Mouse (Mus musculus) liver, postnatal 0 days (tissue): ENCODE measurements around the gene Gdf2. TPM values are rescaled to one million over a fixed set of nuclear protein-coding genes. Genes with fewer than 3 reads are reported as not detected.

Experiments used
- ATAC-seq: fragments of 200-750 bp; cut with Nextera tagmentation; 2 replicates; pipeline ENCODE4 v1.8.0; 2017; ENCODE audit warnings: mild to moderate bottlenecking, moderate library complexity
- DNase-seq: peaks from one replicate; pipeline ENCODE4 v3.0.0-alpha.2; 2016
- H3K27ac ChIP-seq: fragments of 300-500 bp; sonication (generic); 2 replicates; pipeline ENCODE4 v1.5.1; 2014; ENCODE audit warnings: antibody characterized with exemption, moderate library complexity, mild to moderate bottlenecking, low read depth
- H3K27me3 ChIP-seq: fragments of 300-500 bp; sonication (generic); 2 replicates; pipeline ENCODE4 v1.6.1; 2014; ENCODE audit warnings: low read length, control low read depth, mixed read lengths; ENCODE audit not compliant: insufficient read depth
- H3K36me3 ChIP-seq: fragments of 300-500 bp; sonication (generic); replicated peaks from 2 replicates; pipeline ENCODE4 v1.6.1; 2014; ENCODE audit warnings: mild to moderate bottlenecking, control low read depth, low read length, moderate library complexity, mixed read lengths; ENCODE audit not compliant: insufficient read depth
- H3K4me1 ChIP-seq: fragments of 300-500 bp; sonication (generic); 2 replicates; pipeline ENCODE4 v1.6.1; 2014; ENCODE audit warnings: antibody characterized with exemption, mild to moderate bottlenecking, control low read depth; ENCODE audit not compliant: insufficient read depth
- H3K4me2 ChIP-seq: fragments of 300-500 bp; sonication (generic); 2 replicates; pipeline ENCODE4 v1.6.1; 2014; ENCODE audit warnings: low read depth, mild to moderate bottlenecking, low read length, moderate library complexity, mixed read lengths
- H3K4me3 ChIP-seq: fragments of 300-500 bp; sonication (generic); 2 replicates; pipeline ENCODE4 v1.5.1; 2014; ENCODE audit warnings: low read depth, low read length
- H3K9ac ChIP-seq: fragments of 300-500 bp; sonication (generic); replicated peaks from 2 replicates; pipeline ENCODE4 v1.6.1; 2014; ENCODE audit warnings: mild to moderate bottlenecking, moderate library complexity
- H3K9me3 ChIP-seq: fragments of 300-500 bp; sonication (generic); 2 replicates; pipeline ENCODE4 v1.6.1; 2016; ENCODE audit warnings: mild to moderate bottlenecking, control low read depth, low read length, mixed read lengths
- CTCF ChIP-seq: sonication (generic); IDR thresholded peaks from 2 replicates; pipeline ENCODE4 v1.5.1; 2016; ENCODE audit warnings: antibody characterized with exemption, low read depth
- EP300 ChIP-seq: IDR thresholded peaks from 2 replicates; pipeline ENCODE4 v1.6.1; 2016; ENCODE audit warnings: antibody characterized with exemption, low read depth, mild to moderate bottlenecking
- WGBS: fragments of 180-500 bp; shearing (Covaris S2); extraction: QIAGEN DNeasy Blood & Tissue Kit; methylation state at CpG from one replicate; pipeline ENCODE4 v1.1.7; 2014; ENCODE audit not compliant: insufficient replicate concordance; 5-methylcytosine and 5-hydroxymethylcytosine counted together
- polyA plus RNA-seq: library from polyadenylated mRNA; unstranded; fragments of >200 nt; fragmentation: Nextera tagmentation; extraction: Ambion mirVana; gene quantifications from 2 replicates; pipeline ENCODE4 v1.2.1, GENCODE M21; 2015

Gene Gdf2
- 8.9 and 10.5 TPM in 2 replicates for polyA plus RNA-seq

- no peak for TF ChIP-seq CTCF
- no peak for TF ChIP-seq EP300
- Histone ChIP-seq H3K9me3 (no peaks in the 10 kb centered on the region), H3K4me2 (no peak within 1 kb of the TSS), H3K4me1 (no peaks in the 10 kb centered on the region), H3K27ac (peak within 1 kb of the TSS; percentile 52; the same call in 1 of the 2 replicates), H3K9ac (no peak within 1 kb of the TSS), H3K4me3 (peak within 1 kb of the TSS; percentile 13; the same call in 1 of the 2 replicates), H3K27me3 (no peaks in the 10 kb centered on the region), H3K36me3 (no peaks in the 10 kb centered on the region)
- WGBS: 53% methylated on average over 8 of the region's 8 CpGs
- ATAC-seq (peak; percentile 12; the same call in 1 of the 2 replicates), DNase-seq (no peak)
These were observed at the start of gene Gdf2 for GRCm38 (mm10) chr14:33940739-33941138. Gene Gdf2 (plus strand): TSS chr14:33941039.

DNA sequence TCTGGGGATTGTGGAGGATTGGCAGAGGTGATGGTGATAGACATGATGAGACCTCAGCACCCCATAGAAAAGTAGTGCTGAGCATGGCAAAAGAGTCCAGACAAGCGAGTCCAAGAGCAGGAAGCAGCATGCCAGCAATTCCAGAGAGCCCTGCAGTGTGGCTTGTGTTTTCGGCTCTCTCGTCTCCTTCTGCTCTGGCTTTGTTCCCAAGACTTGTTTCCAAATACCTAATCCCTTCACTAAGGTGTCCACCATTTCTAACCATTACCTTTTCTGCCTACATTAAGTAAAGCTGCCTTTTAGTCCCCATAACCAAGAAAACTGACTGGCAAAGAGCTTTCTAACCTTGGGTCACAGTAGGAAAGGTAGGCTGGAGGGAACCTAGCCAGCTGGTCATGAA is 49.3 kb upstream of the Gdf2 start:
- H3K4me1 ChIP-seq: no peaks in the 10 kb centered on the region
- TF ChIP-seq EP300 (no peak), CTCF (no peak)
- DNase-seq: no peak
- H3K36me3 ChIP-seq: no peaks in the 10 kb centered on the region
- no peak overlapping the region for H3K9ac ChIP-seq
- no peak overlapping the region for H3K4me2 ChIP-seq
- no peak overlapping the region for H3K27ac ChIP-seq
- WGBS: 82% methylated on average over 3 of the region's 3 CpGs
- H3K27me3 ChIP-seq: no peaks in the 10 kb centered on the region
- ATAC-seq: no peak
- H3K9me3 ChIP-seq: no peaks in the 10 kb centered on the region
- H3K4me3 ChIP-seq: no peak overlapping the region

DNA sequence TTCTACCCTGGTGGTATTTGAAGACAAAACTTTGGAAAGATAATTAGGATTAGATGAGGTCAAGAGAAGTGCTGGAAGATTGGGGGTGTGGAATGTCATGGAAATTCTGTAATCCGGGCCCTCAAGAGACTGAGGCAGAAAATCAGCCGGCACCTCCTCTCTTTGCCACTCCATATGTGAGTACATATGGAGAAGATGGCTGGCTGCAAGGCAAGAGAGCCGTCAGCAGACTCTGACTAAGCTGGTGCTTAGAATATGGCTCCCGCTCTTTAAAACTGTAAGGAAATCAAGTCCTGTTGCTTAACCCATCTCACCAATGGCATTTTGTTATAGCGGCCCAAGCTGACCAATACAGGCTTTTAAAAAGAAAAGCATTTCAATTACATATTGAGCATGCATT is 45.1 kb upstream of the Gdf2 start:
- Histone ChIP-seq H3K9ac (no peak overlapping the region), H3K27me3 (no peaks in the 10 kb centered on the region), H3K9me3 (no peaks in the 10 kb centered on the region), H3K36me3 (no peaks in the 10 kb centered on the region), H3K4me2 (no peak overlapping the region), H3K4me3 (no peak overlapping the region), H3K27ac (no peak overlapping the region), H3K4me1 (0 out of 2 replicates have a peak, but pooled peaks cover 3% of the 10 kb centered on the region)
- no peak for DNase-seq
- no peak for TF ChIP-seq CTCF
- no peak for TF ChIP-seq EP300
- ATAC-seq: no peak
- 80% methylated on average over 5 of the region's 5 CpGs for WGBS

- TF ChIP-seq CTCF: no peak
- TF ChIP-seq EP300: no peak
- DNase-seq: peak; percentile 24
- Histone ChIP-seq H3K4me3 (no peak overlapping the region), H3K27ac (no peak overlapping the region; the same call in 1 of the 2 replicates), H3K4me2 (no peak overlapping the region), H3K9me3 (no peaks in the 10 kb centered on the region), H3K4me1 (0 out of 2 replicates have a peak, but pooled peaks cover 3% of the 10 kb centered on the region), H3K9ac (no peak overlapping the region), H3K36me3 (no peaks in the 10 kb centered on the region), H3K27me3 (no peaks in the 10 kb centered on the region)
- WGBS: 56% methylated on average over 9 of the region's 9 CpGs
- ATAC-seq: peak; percentile 97
These were observed 44.1 kb upstream of the Gdf2 start for GRCm38 (mm10) chr14:33896628-33897300.

- Histone ChIP-seq H3K4me3 (no peak overlapping the region), H3K9me3 (no peaks in the 10 kb centered on the region), H3K27ac (no peak overlapping the region), H3K9ac (no peak overlapping the region), H3K4me2 (no peak overlapping the region), H3K27me3 (no peaks in the 10 kb centered on the region), H3K4me1 (no peaks in the 10 kb centered on the region), H3K36me3 (no peaks in the 10 kb centered on the region)
- TF ChIP-seq EP300: no peak
- TF ChIP-seq CTCF: no peak
- DNase-seq (no peak), ATAC-seq (no peak)
- WGBS: 78% methylated on average over 4 of the region's 4 CpGs
These were observed 38.1 kb upstream of the Gdf2 start for GRCm38 (mm10) chr14:33902783-33903182.

GRCm38 (mm10) chr14:33903199-33903598 is 37.6 kb upstream of the Gdf2 start:
- ATAC-seq: no peak
- Histone ChIP-seq H3K27ac (no peak overlapping the region), H3K4me2 (no peak overlapping the region), H3K9ac (no peak overlapping the region), H3K36me3 (no peaks in the 10 kb centered on the region), H3K4me1 (no peaks in the 10 kb centered on the region), H3K27me3 (no peaks in the 10 kb centered on the region), H3K4me3 (no peak overlapping the region), H3K9me3 (no peaks in the 10 kb centered on the region)
- 67% methylated on average over 1 of the region's 1 CpGs for WGBS
- TF ChIP-seq CTCF: no peak
- no peak for TF ChIP-seq EP300
- no peak for DNase-seq
